Mouse (Mus musculus): ENCODE measurements around the gene Susd3.

GRCm38 (mm10) chr13:49260036-49260722 is 11.7 kb upstream of the Susd3 start:
- TF ChIP-seq GATA1 (IDR thresholded peaks at IDR 0.05; ENCODE audit: borderline replicate concordance, low read length) (no peak), CTCF (IDR thresholded peaks at IDR 0.05; ENCODE audit: low read depth, low read length) (no peak), POLR2AphosphoS5 (IDR thresholded peaks at IDR 0.05; ENCODE audit: insufficient replicate concordance, low read depth, low read length) (no peak), TAL1 (conservative IDR thresholded peaks at IDR 0.05; ENCODE audit: low read depth, low read length) (no peak)
